Mouse (Mus musculus) ovary, postnatal 36 days (tissue): ENCODE measurements around the gene A530016L24Rik.

Experiments
- DNase-seq: peaks from one replicate; pipeline ENCODE4 v3.0.0; 2022; ENCODE audit warnings: low spot score, mixed read lengths

A530016L24Rik gene

DNA sequence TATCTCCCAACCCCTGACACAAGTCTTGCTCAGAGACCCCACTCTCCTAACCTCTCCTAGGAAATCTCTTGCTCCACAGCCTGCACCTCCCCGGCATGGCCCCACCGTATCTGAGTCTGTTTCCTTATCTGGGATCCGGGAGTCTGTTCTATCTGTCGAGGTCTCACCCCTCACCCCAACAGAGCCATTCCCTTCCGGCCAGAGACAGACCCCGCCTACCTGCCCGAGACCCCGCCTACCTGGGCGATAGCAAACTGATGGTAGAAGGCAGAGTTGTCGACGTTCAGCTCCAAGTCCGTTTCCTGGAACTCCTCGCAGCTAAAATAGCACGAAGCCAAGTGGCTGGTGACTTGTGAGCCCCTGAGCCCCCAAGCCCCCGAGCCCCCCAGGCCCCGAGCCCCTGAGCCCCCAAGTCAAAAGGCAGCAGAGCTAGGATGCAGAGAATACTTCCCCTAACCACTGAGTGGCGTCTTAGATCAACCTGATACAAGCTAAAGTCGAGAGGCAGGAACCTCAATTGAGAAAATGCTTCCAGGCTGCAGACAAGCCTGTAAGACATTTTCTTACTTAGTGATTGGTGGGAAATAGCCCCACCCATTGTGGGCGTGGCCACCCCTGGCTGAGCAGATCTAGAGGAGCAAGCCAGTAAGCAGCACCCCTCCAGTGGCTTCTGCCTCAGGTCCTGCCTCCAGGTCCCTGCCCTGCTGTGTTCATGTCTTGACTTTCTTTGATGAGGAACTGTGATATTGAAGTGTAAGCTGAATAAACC lies 13.9 kb downstream of the A530016L24Rik start:
- DNase-seq = no peak

- DNase-seq = no peak
These were observed 17.0 kb downstream of the A530016L24Rik start for GRCm38 (mm10) chr12:112506267-112506666.

- no peak for DNase-seq
These were observed 18.0 kb downstream of the A530016L24Rik start for GRCm38 (mm10) chr12:112507264-112507663.

DNA sequence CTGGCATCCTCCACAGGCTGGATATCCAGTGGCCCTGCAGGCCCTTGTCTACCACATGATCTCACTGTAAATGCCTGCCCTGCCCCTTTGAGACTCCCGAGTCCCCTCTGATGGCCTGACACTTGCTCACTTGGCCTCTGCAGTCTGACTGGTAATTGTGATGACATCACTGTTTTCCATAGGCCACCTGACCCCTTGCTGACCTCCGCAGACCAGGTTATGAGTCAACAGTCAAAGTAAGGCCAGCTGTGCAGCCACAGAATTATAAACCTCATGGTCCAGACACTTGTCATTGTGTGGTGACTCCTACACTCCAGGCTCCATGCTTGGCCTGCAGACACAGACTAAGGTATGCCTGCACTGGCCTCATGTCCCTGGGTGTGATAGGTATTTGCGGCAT lies 18.7 kb downstream of the A530016L24Rik start:
- no peak for DNase-seq

GRCm38 (mm10) chr12:112510365-112510732 lies 21.1 kb downstream of the A530016L24Rik start:
- no peak for DNase-seq

GRCm38 (mm10) chr12:112510733-112511372 lies 21.6 kb downstream of the A530016L24Rik start:
- DNase-seq = peak; percentile 64

DNA sequence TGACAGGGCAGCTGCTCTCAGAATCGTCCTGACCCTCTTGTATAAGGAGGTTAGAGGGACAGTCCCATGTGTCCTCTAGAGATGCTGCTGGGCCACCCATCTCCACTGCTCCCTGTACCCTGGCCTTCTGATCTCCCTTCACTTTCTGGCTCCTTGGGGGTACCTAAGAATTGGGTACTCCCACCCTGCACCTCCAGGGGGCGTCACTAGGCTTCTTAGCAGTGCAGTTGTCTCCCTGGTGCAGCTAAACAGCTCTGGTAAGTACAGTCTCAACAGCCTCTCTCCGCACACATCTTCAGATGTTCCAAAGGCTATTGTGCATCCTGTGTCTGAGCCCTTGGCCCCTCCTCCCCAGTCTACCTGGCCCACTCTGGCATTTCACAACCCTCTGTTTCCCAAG lies 25.6 kb downstream of the A530016L24Rik start:
- DNase-seq = no peak

- DNase-seq = no peak
These were observed 27.6 kb downstream of the A530016L24Rik start, which contains the start of gene Tmem179 for GRCm38 (mm10) chr12:112516697-112517337. TSS of gene Tmem179 (minus strand) at chr12:112516747.

DNA sequence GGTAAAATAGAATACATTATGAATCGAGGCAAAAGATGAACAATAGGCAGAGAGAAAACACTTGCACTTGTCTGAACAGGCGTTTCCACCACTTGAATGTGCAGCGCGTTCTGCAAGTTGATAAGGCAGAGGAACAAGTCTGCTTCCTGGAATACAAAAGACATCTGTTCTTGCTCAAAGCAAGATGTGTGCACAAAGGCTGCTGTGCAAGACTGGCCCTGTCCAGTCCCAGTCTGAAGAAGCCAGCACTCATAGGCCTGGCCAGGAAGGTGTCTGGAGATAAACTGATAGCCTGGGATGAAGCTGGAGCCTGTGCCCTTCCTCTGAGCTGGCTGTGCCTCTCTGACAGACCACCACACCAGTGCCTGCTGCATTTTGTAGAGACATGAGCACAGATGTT lies 28.9 kb downstream of the A530016L24Rik start:
- DNase-seq = no peak

DNA sequence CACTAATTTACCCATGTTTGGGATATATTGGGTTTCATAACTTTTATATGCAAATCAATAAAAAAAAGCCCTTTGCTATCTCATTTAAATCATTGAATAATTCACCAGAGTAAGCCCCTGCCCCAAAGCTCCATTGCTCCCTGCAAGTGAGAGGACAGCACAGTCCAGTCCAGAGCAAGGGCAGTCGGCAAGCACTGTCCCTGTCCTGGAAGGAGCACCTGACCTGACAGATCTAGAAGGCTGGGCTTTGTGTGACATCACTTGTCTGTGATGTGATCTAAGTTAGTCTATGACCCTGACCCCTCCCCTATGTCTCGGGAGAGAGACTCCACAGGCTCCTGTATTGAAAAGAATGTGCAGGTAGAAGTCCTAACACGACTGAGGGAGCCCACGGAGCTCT lies 44.5 kb downstream of the A530016L24Rik start:
- no peak for DNase-seq

- no peak for DNase-seq
These were observed 48.0 kb downstream of the A530016L24Rik start for GRCm38 (mm10) chr12:112537233-112537632.

DNA sequence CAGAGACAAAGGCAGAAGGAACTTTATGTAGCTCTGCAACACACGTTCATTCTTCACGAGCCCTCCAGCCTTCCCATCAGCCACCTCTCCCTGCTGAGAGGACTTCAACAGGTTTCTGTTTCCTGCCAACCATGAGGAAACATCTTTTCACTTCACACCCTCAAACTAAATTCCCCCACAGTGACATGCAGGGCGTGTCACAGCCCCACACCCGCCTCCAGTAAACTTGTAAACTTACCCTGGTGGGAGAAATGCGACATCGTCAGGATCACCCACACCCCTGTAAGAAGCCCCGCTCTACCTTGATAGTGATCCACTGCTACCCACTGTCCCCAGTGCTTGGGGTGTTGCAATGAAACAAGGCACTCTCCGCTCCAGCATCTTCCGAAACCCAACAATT lies 49.1 kb downstream of the A530016L24Rik start:
- no peak for DNase-seq

- DNase-seq = no peak
These were observed 50.3 kb downstream of the A530016L24Rik start for GRCm38 (mm10) chr12:112539466-112539965.

- DNase-seq = no peak
These were observed 51.1 kb downstream of the A530016L24Rik start for GRCm38 (mm10) chr12:112540321-112540720.

GRCm38 (mm10) chr12:112541483-112542091 lies 52.3 kb downstream of the A530016L24Rik start:
- DNase-seq = no peak

- no peak for DNase-seq
These were observed 53.1 kb downstream of the A530016L24Rik start for GRCm38 (mm10) chr12:112542257-112542919.

- DNase-seq = peak; percentile 87
These were observed 53.7 kb downstream of the A530016L24Rik start for GRCm38 (mm10) chr12:112542920-112543300.

- no peak for DNase-seq
These were observed 54.7 kb downstream of the A530016L24Rik start for GRCm38 (mm10) chr12:112543941-112544340.

DNA sequence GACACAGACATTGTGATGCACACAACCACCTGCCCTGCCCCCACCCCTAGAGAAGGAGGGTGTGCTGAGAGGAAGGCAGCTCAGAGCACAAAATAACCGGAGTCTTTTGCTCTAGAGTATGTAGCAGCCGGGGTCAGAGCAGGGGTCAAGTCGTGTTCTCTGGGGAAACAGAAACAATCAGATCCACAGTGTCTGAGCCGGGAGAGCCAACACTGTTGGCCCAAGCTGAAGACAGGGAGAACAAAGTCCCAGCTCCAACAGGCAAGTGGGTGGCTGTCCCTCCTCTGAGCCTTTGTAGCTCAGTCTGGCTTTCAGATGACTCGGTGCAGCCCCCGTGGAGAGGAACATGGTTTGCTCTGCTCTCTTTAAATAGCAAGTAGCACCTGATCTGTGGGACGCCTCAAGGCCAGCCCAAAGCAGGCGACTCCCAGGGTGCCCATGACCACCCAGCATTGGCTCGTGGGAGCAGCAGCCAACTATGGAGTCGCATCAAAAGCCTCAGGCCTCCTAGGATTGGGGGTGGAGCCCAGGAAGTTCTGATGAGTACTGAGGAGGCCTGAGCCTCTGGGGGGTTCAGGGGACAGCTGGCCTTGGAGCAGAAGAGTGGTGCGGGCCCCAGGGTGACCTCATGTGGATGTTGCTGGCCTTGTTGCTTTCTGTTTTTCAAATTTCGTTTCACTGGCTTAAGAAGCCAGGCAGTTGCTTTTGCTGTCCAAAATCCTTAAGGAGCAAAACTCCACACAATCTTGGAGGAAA lies 55.9 kb downstream of the A530016L24Rik start:
- no peak for DNase-seq

DNA sequence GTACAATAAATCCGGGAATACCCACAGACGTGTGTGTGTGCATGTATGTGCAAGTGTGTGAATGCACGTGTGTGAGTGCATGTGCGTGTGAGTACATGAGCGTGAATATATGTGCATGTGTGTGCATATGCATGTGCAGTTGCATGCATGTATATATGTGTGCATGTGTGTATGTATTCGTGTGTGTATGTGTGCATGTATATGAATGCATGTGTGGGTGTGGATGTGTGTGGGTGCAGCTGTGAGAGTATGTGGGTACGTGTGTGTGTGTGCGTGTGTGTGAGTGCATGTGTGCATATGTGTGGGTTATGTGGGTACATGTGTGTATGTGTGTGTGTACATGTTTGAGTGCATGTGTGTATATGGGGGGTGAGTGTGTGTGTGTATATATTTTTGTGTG lies 56.9 kb downstream of the A530016L24Rik start:
- DNase-seq = no peak

DNA sequence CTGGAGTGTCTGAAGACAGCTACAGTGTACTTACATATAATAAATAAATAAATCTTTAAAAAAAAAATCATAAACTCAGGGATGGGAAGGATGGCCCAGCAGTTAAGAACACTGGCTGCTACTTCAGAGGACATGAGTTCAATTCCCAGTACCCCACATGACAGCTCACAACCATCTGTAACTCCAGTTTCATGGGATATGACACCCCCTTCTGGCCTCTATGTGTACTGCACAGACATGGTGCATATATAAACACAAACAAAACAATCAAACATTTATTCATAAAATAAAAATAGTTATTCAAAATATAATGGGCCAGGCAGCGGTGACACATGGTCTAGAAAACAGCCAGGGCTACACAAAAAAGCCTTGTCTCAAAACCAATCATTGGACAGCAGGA lies 60.0 kb downstream of the A530016L24Rik start:
- no peak for DNase-seq
